Mouse (Mus musculus) gastrocnemius, postnatal 4 days (tissue): ENCODE measurements around the gene Hvcn1. TPM values are rescaled to one million over a fixed set of nuclear protein-coding genes. Genes with fewer than 3 reads are reported as not detected.
"Not testable (repeated sequence)": the region's sequence is repeated elsewhere in the genome, so short reads cannot be mapped to it uniquely, and the experiment has no call there.

Source experiments
- DNase-seq, 2 experiments: peaks; one replicate each; pipeline ENCODE4 v3.0.0; 2021 to 2022; ENCODE audit warnings: low spot score in 2 of 2, mixed read lengths in 2 of 2
- total RNA-seq, 2 experiments: library from RNA; stranded (reverse); gene quantifications; 2 replicates each; pipeline ENCODE4 v1.2.3; 2021

Gene Hvcn1
- total RNA-seq, 2 experiments from 2014 or later: 7.9 to 9.5 TPM

DNA sequence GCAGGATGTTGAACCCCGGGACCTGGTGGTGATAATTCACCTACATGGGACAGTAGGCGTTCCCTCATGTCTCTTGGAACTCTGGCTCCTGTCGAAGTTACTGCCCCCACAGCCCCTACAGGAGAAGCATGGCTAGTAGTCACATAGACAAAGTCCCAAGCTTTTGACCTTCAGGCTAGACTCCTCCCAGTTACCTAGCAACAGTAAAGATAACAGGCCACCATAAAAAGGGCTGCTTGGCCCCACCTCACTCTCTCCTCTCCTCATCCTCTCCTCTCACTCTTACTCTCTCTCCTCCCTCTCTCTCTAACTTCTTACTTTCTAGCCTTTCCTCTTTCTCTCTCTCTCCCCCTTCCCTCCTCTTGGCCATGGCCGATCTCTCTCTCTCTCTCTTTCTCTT is 5.7 kb upstream of the Hvcn1 start:
- no peak for DNase-seq

DNA sequence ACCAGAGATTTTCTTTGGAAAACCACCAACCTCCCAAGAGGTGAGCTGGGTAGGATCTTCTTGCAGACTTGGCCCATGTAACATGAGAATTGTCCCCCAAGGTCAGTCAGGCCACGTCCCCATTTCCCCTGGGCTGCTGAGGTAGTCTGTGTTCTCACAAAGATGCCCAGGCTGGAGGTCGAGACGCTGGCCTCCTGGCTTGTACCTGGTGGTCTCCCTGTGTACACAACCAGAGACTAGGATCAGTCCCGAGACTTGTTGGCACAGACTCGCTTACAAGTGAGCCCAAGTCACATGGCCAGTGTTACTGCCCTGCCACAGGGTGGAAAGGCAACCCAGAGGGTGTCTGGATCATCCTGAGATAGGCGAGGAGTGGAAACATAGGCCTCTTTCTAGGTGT is 4.7 kb upstream of the Hvcn1 start:
- DNase-seq: no peak

DNA sequence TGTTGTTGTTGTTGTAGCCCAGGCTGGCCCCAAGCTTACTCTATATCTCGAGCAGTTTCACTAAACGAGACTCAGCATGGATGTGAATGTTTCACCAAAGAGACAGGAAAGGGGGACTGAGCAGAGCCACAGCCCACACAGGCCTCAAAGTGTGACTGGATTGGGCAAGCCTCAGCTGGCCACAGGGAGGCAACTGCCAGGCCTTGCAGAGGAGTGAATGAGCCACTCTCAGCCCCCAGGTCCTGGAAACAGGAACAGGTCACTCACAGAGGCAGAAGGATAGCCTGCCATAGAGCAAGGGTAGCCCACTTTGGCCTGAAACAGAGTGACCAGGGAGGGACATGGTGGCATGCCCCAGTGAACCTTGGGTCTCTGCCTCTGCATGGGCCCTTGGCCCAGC is 2.4 kb upstream of the Hvcn1 start:
- no peak for DNase-seq

DNA sequence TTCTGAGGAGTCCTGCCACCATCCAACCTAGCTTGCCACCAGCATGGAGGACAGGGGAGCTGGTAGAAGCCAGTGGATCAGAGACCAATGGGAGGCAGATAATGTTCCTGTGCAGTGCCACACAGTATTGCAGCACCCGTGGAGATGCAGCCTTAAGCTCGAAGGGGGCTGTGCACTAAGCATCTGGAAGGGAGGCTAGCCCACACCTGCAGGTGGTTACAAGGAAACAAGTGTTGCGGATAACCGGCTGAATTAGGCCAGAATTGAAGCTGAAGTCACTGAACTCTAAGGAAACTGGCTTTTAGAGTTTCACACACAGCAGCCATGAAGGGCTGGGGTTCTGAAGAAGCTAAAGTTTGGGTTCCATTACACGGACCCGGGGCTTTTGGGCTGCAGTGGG is 2.3 kb downstream of the Hvcn1 start:
- DNase-seq: no peak

DNA sequence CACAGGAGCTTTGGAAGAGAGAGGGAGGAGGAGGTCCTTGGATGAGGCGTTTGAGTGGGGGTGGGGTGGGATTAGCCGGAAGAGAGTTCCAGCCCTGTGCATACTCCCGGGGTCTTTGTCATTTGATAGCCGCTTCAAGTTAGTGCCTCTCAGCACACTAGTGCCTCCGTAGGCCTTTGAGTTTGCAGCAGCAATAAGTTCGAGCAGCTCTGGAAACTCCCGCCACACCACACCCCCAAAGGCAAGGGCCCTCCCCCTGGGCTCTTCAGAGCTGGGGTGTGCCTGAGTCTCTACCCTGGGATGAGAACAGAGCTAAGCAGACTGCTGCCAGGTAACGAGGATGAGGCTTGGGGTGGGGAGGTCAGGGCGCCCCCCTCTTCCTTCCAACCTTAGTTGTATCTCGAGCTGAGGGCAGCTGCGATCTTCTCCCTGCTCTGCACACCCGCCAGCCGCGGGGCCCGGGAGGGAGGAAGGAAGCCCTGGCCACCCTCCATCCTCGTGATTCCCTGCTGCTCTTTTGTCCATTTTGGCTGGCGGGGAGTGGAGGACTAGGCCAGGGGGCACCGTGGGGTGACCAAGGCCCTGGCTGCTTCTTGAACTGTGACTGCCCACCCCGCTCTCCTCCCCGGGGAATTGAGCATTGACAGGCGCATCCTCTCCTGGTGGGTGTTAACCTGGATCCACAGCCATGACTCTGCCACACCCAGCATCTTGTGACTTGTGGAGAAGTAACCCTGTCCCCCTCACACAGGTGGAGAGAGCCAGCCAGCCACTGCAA is 3.2 kb downstream of the Hvcn1 start:
- peak; percentile 42 to 69 for DNase-seq

DNA sequence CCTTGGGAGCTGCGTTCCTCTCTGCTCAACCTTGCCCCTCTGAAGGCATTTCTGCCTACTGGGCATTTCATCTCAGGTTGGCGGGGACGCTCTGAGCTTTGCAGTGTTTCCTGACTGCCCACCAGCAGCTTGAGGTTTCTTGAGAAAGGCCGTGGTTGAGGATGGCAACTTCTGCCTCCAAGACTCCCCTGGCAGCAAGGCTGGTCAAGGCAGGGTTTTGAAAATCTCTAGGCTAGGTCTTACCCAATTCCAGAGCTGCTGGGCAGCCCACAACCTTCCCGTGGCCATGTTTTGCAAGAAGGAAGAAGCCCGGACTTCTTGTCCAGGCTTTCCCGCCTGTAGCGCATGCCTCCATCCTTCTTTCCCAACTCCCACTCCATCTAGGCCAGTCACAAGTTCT is 4.3 kb downstream of the Hvcn1 start:
- no peak for DNase-seq

DNA sequence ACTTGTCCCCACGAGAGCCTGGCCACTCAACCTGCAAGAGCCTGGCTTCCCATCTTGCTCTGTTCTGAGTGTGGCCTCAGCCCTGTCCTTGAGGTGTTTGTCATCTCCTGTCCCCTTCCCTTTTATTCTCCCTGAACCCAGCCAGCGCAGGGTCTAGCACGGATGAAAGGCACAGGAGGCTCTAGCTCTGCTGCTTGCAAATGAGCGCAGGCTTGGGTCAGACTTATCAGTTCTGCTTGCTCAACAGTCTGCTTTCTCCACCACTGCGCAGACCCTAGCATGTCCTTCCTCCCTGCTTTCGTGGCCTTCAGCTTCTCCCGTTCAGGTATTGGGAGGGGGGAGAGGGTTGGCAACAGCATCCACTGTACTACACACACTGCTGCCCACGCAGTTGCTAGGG is 5.5 kb downstream of the Hvcn1 start:
- DNase-seq: no peak

DNA sequence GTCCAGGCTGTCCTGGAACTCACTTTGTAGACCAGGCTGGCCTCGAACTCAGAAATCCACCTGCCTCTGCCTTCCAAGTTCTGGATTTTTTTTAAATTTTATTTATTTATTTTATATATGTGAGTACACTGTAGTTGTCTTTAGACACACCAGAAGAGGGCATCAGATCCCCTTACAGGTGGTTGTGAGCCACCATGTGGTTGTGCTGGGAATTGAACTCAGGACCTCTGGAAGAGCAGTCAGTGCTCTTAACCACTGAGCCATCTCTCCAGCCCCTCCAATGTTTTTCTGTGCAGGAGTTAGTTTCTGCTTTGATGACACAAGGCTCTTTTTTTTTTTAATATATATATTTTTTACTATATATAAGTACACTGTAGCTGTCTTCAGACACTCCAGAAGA is 6.2 kb downstream of the Hvcn1 start:
- not testable (repeated sequence) for DNase-seq

DNA sequence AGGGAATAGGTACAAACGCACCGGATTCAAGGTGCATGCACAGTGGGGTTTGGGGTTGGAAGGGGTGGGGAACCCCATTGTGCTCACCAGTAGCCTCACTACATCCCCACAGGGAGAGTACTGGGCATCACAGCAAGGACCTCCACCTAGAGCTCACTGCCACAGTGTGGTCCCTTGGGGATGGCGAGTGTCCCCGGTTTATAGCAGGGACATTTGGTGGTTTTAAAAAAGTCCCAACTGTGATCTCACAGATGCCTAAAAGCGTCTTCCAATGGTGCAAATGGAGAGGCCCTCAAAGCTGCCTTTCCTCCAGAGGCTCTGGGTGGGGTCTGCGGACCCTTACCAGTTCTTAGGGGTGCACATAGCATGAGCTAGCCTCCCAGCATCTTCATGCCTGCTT is 7.3 kb downstream of the Hvcn1 start:
- no peak for DNase-seq

DNA sequence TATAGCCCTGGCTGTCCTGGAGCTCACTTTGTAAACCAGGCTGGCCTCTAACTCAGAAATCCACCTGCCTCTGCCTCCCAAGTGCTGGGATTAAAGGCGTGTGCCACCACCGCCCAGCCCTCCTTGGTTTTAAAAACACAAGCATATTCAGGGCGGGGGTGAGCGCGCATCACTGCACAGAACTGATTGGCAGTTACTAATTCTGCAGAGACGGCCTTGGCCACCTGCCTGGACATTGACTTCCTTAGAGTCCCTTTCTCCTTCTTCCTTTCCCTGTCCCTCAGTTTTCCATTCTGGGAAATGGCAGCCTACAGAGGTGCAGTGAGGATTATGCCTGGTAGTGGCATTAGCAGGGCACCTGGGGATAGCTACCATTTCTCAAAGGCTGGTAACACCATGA is 11.0 kb downstream of the Hvcn1 start:
- DNase-seq: no peak

DNA sequence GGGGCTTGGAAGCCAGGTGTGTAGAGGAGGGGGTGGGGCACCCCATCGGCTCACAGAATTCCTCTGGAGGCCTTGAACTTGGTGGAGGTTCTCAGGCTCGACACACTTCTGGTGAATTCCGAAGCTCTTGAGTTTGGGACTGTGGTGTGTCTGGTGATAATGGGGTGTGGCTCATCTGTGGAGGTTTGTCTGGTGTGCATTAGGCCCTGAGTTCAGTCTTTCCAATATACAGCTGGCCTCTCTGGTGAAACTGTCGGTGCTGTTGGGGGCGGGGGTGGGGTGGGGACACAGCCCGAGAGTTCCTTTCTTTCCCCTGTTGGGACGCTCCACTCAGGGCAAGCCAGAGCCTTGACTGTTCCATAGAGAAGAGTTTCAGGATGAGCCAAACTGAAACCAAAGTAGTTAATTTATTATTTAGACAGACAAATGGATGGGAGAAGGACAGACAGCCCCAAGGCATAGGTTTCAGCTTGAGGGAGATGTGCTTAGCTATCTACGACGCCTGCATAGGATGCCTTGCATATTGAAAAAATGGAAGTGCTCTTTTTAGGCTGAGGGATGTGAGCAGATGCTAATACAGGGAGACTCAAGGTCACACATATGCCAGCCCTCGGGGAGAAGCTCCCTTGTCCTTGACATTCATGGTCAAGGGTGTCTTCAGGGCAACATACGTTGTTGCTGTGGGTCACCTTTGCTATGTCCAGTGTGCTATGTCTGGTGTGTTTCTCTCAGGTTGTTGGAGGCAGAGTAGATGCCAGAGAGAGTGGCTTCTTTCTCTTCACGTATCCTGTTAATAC is 11.7 kb downstream of the Hvcn1 start:
- no peak for DNase-seq

DNA sequence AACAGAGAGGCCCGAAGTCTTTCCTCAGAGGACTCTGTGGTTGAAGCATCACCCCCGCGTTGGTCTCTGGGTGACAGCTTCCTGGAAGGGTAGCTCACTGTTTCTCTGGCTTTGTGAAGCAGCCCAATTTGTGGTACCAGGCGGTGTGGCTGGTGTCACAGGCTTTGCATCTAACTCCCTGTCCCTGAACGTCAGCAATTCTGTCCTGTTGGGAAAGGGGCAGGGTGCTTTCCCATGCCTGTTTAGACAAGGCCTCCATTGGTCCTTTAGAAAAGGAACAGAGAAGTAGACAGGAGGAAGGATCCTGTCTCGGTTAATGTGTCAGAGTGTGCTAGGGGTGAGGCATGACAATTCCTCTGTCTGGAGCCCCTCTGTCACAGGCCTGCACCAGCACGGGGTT is 12.3 kb downstream of the Hvcn1 start:
- DNase-seq: no peak

DNA sequence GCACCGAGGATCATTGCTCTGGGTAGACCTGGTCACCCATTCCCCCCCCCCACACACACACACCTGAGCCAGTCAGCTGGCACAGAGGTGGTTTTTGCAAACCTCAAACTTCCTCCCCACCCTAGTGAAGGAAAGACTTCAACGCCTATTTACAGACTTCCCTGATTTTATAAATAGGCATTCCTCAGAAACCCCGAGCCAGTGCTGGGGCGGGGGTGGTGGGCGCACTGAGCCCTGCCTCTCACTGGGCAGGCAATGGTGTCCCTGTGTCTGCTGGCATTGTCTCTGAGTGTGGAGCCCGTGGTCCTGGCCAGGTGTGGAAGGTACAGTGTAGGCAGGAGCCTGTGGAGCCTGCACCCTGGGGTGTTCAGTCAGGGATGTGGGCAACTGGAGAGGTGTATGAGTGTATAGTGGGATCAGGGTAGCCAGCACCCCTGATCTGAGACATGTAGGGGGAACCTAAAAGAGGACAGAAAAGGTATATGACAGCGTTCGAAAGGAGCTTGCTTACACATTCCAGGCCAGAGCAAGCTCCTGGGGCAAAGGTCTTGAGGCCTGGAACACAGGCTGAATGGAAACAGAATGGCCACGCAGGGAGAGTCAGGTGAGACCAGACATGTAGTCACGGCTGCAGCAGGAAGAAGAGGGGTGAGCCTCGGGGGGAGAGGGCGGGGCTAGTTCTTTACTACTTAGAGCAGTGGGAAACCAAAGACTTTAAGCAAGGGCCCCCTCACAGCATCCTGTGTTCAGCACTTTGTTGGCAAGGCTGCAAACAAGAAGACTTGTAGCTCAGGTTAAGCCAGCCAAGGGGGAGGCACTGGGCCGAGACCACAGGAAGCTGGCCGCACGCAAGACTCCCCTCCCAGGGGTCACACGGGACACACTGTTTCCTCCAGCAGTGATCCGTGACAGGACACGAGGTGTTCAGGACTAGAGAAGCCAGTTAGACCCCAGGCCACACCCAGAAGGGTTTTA is 13.3 kb downstream of the Hvcn1 start:
- DNase-seq: no peak

DNA sequence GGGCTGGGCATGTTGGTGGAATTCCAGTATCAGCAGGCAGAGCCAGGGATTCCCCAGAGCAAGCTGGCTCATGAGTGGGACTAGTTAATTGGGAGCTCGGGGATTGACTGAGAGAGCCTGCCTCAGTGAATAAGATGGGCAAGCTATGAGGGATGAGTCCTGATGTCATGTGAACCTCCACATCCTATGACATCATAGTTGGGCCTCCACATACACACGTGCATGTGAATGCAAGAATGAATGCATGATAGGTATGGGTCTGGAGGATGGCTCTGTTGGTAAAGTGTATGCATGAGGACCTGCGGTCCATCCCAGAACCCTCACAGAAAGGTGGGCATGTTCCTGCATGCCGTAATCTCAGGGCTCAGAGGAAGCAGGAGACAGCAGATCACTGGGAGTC is 14.5 kb downstream of the Hvcn1 start:
- no peak for DNase-seq

DNA sequence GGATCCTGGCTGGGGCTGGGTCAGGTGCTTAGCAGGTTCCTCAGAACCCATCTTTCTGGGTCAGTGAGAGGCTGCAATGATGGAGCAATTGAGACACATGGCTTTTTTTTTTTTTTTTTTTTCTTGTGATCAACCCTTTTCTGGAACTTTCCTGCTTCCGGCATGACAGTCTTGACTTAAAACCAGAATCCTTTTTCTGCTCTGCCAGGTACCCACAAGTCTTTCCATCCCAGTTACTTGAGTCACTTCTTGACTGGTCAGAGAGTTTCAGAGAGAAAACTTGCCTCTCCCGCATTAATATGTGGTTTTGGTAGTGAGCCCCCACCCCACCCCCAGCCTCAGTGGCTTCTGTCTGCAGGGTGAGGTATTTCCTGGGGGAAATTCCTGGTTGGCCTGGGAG is 17.7 kb downstream of the Hvcn1 start:
- no peak for DNase-seq

DNA sequence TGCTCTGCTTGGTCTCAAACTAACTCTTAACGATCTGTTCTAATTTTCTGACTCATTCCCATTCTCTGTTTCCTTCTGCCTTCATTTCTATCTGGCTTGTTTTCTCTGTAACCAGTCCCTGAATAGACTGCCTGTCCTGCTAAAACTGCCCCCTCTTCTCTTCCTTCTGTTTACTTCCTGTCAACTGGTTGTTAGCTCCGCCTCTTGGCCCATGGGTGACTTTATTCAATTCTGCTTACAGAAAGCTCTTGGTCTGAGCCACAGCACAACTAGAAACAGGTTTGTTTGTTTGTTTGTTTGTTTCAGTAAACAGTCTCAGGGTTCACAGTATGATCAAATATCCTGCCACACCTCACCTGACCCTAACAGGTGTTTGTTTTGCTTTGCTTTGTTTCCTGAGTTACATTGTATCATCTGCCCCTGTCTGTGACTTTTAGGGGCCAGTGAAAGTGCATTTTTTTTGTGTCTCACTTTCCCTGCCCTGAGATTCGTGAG is 21.7 kb downstream of the Hvcn1 start:
- no peak for DNase-seq

DNA sequence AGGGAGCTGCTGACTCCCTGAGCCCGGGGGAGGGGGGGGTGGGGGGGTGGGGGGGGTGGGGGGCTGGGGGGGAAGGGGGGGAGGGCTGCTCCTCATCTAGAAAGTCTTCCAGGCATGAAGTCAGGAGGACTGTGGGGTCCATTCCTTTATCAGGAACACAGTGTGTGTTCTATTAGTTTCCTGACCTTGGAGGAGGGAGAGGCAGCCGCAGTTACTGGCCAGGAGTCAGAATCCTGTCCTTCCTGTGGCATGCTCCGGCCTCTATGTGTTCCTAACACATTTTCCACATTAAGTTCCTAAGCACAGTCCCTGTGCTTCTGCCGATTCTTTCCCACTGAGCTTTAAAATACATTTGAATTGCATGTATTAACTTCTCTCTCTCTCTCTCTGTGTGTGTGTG is 22.2 kb downstream of the Hvcn1 start:
- no peak for DNase-seq

DNA sequence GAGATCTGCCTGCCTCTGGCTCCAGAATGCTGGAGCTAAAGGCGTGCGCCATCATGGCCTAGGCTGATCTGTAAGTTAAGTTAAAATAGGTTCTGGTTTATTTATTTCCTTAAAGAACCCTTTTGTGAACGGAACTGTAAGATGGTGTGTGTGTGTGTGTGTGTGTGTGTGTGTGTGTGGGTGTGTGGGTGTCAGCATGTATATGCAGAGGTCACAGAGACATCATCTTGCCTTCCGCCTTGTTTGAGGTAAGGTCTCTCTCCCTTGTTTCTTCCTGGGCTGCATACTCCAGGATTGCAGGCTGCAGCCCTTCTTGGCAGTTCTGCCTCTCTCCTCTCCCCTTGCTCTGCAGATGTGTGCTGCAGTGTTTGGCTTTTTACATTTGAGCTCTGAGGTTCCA is 24.2 kb downstream of the Hvcn1 start:
- DNase-seq: no peak

DNA sequence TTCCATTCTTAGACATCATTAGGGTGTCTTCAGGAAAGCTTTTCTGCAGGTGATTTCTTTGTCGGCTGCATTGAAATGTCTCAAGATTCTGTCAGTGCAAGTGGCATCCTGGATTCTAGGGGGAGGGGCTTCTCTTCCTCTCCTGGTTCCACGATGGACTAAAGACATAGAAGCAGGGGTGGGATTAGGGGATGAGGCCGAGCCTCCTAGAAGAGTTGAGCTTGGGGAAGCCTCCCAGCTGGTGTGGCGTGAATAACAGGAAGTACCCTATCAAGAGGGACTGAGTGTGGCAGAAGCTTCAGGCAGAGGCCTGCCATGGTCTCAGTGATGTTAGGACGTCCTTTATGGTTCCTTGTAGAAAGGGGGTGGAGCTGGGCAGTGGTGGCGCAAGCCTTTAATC is 24.8 kb downstream of the Hvcn1 start:
- DNase-seq: no peak

DNA sequence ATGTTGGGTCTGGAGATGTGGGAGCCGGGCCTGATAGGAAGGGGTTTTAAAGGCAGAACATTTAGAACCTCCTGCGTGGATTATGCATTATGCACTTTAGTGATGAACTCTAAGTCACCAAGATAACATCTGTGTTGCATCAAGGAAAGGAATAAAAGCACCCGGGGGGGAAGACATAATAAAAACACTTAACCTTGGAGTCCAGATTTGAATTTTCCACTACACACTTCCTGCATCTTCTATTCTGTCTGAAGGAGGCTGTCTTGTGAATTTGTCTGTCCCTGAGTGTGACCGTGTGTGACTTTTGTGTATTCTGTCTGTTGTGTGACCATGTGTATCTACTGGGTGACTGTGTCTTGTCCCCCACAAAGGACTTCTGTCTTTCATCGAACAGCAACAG is 25.4 kb downstream of the Hvcn1 start:
- DNase-seq: no peak

DNA sequence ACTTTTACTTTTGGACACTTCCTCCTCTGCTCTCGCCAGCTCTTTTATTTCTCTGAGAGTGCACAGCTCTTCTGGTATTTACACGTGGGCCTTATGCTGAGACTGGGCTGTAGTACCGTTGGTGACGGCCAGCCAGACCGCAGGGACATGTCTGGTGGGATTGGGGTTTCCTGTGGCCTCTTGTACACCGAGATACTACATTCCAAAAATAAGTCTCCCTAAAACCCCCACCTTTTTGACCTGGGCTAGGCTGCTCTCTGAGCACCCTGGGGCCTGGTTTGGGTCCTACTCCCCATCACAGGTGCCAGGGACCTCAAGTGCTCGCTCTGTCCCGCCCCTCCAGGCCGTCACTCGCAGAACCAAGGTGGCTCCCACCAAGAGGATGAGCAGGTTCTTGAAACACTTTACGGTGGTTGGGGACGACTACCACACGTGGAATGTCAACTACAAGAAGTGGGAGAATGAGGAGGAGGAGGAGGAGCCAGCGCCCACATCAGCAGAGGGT is 26.5 kb downstream of the Hvcn1 start:
- DNase-seq: no peak
